Mouse (Mus musculus) ES-Bruce4 (cell line): ENCODE results near the gene Arl3. TPM values are rescaled to one million over a fixed set of nuclear protein-coding genes. Genes with fewer than 3 reads are reported as not detected.

Source experiments
- H3K27ac ChIP-seq: 2 replicates; pipeline ENCODE4 v1.5.1; 2012; ENCODE audit warnings: low read length, inconsistent platforms; ENCODE audit not compliant: insufficient read depth
- H3K27me3 ChIP-seq: 2 replicates; pipeline ENCODE4 v1.6.1; 2012; ENCODE audit warnings: mild to moderate bottlenecking, low read length, inconsistent platforms; ENCODE audit not compliant: control insufficient read depth, poor library complexity, insufficient read depth, severe bottlenecking
- H3K36me3 ChIP-seq: 2 replicates; pipeline ENCODE4 v1.6.1; 2012; ENCODE audit warnings: inconsistent platforms, mild to moderate bottlenecking, low read length, moderate library complexity; ENCODE audit not compliant: control insufficient read depth, poor library complexity, insufficient read depth, severe bottlenecking
- H3K4me1 ChIP-seq: one replicate; pipeline ENCODE4 v1.8.1; 2011; ENCODE audit warnings: low read length; ENCODE audit not compliant: control insufficient read depth, insufficient read depth
- H3K4me3 ChIP-seq: 2 replicates; pipeline ENCODE4 v1.5.1; 2011; ENCODE audit warnings: low read depth, mild to moderate bottlenecking, low read length
- H3K9ac ChIP-seq: 2 replicates; pipeline ENCODE4 v1.6.1; 2012; ENCODE audit warnings: low read depth, mild to moderate bottlenecking, inconsistent platforms; ENCODE audit not compliant: poor library complexity, severe bottlenecking
- H3K9me3 ChIP-seq: replicated peaks from 2 replicates; pipeline ENCODE4 v1.6.1; 2012; ENCODE audit warnings: mild to moderate bottlenecking, low read length, inconsistent platforms; ENCODE audit not compliant: control insufficient read depth, poor library complexity, insufficient read depth, severe bottlenecking
- CTCF ChIP-seq: IDR thresholded peaks from one replicate; pipeline ENCODE4 v1.8.1; 2011; ENCODE audit warnings: low read depth, low read length
- EP300 ChIP-seq: IDR thresholded peaks from 2 replicates; pipeline ENCODE4 v1.6.1; 2011; ENCODE audit warnings: low read depth, low read length; ENCODE audit not compliant: insufficient read depth
- POLR2A ChIP-seq: IDR thresholded peaks from one replicate; pipeline ENCODE4 v1.8.1; 2011; ENCODE audit warnings: low read length; ENCODE audit not compliant: insufficient read depth
- polyA plus RNA-seq: library from polyadenylated mRNA; stranded (reverse); fragments of >200 nt; gene quantifications from 2 replicates; pipeline ENCODE4 v1.2.4, GENCODE M21; 2011; ENCODE audit warnings: low read depth; ENCODE audit not compliant: missing spikeins, insufficient read depth, insufficient read length

The Arl3 gene
- polyA plus RNA-seq, result 91.4 and 95.8 TPM in 2 replicates

- peak within 1 kb of the TSS; percentile 82 for H3K4me3 ChIP-seq
- TF ChIP-seq POLR2A, result peak; percentile 93
- no peak for TF ChIP-seq EP300
- no peaks in the 10 kb centered on the region for H3K4me1 ChIP-seq
- H3K27ac ChIP-seq, result no peak within 1 kb of the TSS
- H3K27me3 ChIP-seq, result no peaks in the 10 kb centered on the region
- H3K9ac ChIP-seq, result peak within 1 kb of the TSS; percentile 78
- H3K36me3 ChIP-seq, result no peaks in the 10 kb centered on the region
- H3K9me3 ChIP-seq, result no peaks in the 10 kb centered on the region
These were observed at the start of gene Arl3, which contains the start of gene Sfxn2 for GRCm38 (mm10) chr19:46572951-46573937. TSS of gene Arl3 (minus strand) at chr19:46573198. TSS of gene Sfxn2 (plus strand) at chr19:46573365.

- Histone ChIP-seq H3K9me3 (no peaks in the 10 kb centered on the region), H3K27ac (no peak overlapping the region), H3K4me1 (peaks cover 7% of the 10 kb centered on the region), H3K9ac (0 out of 2 replicates have a peak overlapping the region, but pooled peaks have one; percentile 19), H3K36me3 (no peaks in the 10 kb centered on the region), H3K27me3 (no peaks in the 10 kb centered on the region), H3K4me3 (no peak overlapping the region)
- no peak for TF ChIP-seq EP300
- TF ChIP-seq CTCF, result no peak
- no peak for TF ChIP-seq POLR2A
These were observed 49.7 kb upstream of the Arl3 start for GRCm38 (mm10) chr19:46622659-46623193.

- no peak overlapping the region for H3K9ac ChIP-seq
These were observed 48.5 kb upstream of the Arl3 start for GRCm38 (mm10) chr19:46621236-46622183.

GRCm38 (mm10) chr19:46620016-46620808 lies 47.2 kb upstream of the Arl3 start:
- no peak overlapping the region for H3K9ac ChIP-seq
- TF ChIP-seq EP300, result no peak
- no peak for TF ChIP-seq POLR2A
- no peaks in the 10 kb centered on the region for H3K27me3 ChIP-seq
- H3K36me3 ChIP-seq, result no peaks in the 10 kb centered on the region
- H3K4me3 ChIP-seq, result no peak overlapping the region
- no peaks in the 10 kb centered on the region for H3K9me3 ChIP-seq
- peaks cover 15% of the 10 kb centered on the region for H3K4me1 ChIP-seq
- H3K27ac ChIP-seq, result no peak overlapping the region

More at GRCm38 (mm10) chr19:46621236-46622183, 48.5 kb upstream of the Arl3 start:
- no peaks in the 10 kb centered on the region for H3K36me3 ChIP-seq
- TF ChIP-seq EP300 (no peak), POLR2A (no peak), CTCF (no peak)
- H3K27ac ChIP-seq, result no peak overlapping the region
- no peaks in the 10 kb centered on the region for H3K27me3 ChIP-seq
- no peak overlapping the region for H3K4me3 ChIP-seq
- H3K9me3 ChIP-seq, result no peaks in the 10 kb centered on the region
- peaks cover 11% of the 10 kb centered on the region for H3K4me1 ChIP-seq

GRCm38 (mm10) chr19:46619518-46619917 lies 46.5 kb upstream of the Arl3 start:
- H3K4me3 ChIP-seq, result no peak overlapping the region
- H3K27me3 ChIP-seq, result no peaks in the 10 kb centered on the region
- no peaks in the 10 kb centered on the region for H3K36me3 ChIP-seq
- no peak overlapping the region for H3K27ac ChIP-seq
- no peaks in the 10 kb centered on the region for H3K9me3 ChIP-seq
- H3K9ac ChIP-seq, result no peak overlapping the region
- peaks cover 15% of the 10 kb centered on the region for H3K4me1 ChIP-seq
- TF ChIP-seq CTCF, result no peak
